Mouse (Mus musculus): Measurements from ENCODE around the gene Atp6v0e.

The Atp6v0e gene

DNA sequence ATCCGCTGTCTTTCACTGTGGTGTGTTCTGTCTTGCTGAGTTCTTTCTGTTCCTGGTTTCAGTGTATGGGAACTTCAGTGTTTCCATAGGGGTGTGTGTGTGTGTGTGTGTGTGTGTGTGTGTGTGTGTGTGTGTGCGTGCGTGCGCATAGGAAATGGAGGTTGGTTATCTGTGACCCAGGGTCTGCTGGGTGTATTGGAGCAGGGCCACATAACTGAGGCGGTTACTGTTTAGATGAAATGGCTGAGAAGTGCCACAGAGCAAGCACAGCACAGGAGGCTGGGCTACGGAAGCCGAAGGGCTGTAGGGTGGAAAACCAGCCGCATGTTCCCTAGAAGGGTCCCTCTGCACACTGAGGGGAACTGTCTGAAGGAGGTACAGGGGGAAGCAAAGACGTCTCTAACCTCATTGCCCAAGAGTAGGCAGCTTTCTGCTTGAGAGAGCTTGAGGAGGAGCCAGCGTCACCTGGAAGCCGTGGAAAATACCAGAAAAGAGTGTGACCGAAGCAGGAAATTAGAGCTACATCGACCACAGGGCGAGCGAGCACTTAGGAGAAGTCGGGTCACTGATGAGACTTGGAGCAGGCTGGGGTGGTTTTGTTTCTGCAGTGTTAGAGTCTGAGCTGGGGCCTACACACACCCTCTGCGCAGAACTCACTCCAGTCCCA, 23.4 kb downstream of the Atp6v0e start:
- DNase-seq (ENCODE audit: low read depth, low spot score), result no peak

DNA sequence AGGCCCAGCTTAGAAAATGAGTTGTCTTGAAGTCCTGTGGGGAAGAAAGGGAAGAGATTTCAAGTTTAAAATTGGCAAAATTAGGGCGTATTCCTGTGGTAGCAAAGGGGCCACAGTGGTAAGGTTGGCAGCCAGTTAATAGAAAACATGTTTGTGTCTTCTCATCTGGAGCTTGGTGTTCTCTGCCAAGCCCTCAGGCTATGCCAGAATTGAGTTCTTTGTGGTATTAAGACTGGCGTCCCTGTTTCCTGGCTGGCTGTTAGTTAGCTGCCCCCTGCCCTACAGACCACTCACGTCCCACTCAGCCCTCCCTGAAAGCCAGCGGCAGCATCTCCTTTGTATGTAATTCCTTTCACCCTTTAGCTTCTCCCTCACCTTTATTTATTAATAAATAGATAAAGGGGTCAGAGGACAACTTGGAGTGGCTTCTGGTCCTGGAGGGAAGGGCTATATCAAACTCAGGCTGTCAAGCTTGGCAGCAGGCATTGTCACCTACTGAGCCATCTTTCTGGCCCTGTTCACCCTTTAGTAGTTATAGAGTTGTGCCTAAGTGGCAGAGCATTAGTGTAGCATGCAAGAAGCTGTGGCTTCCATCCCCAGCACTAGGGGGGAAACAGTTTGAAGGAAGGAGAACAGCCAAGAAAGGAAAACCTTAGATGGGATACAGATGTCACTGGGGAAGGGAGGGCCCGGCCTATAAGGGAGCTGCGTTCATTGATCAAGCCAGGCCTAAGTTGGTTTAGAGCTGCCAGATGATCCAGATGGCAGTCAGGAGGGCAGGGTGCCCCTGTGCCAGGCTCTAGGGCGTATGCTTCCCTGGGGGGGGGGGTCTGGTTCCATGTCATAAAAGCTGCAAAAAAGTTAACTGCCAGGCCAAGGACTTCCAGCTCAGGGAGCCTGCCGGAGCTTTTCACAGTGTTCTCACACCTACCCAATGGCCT, 26.0 kb downstream of the Atp6v0e start:
- no peak for DNase-seq (ENCODE audit: low read depth, low spot score)

GRCm38 (mm10) chr17:26689810-26690209, 26.8 kb downstream of the Atp6v0e start:
- no peak for DNase-seq (ENCODE audit: low read depth, low spot score)

GRCm38 (mm10) chr17:26690236-26690635, 27.2 kb downstream of the Atp6v0e start:
- no peak for DNase-seq (ENCODE audit: low read depth, low spot score)

DNA sequence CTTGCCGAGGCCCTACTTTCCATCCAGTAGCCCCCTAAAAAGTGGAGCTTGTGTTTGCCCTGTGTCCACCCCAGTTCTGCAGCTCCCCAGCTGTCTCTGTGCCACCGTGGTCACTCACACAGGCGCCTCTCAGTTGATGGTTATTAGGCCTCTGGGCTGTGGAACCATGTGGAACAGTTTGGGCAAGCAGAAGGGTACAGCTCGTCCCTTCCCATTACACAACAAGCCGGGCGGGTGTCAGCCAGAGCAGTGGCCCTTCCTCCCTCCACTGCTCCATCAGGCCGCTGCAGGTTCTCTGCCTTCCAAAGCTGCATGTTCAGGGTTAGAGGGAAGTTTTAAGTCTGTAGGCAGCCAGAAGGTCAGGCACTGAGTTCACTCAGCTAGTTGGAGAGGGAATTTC, 28.1 kb downstream of the Atp6v0e start:
- DNase-seq (ENCODE audit: low read depth, low spot score), result no peak

GRCm38 (mm10) chr17:26693424-26693823, 30.4 kb downstream of the Atp6v0e start:
- no peak for DNase-seq (ENCODE audit: low read depth, low spot score)

GRCm38 (mm10) chr17:26694171-26694570, 31.1 kb downstream of the Atp6v0e start:
- no peak for DNase-seq (ENCODE audit: low read depth, low spot score)

- DNase-seq (ENCODE audit: low read depth, low spot score), result no peak
These were observed 32.2 kb downstream of the Atp6v0e start for GRCm38 (mm10) chr17:26695193-26695592.

- no peak for DNase-seq (ENCODE audit: low read depth, low spot score)
These were observed 35.8 kb downstream of the Atp6v0e start for GRCm38 (mm10) chr17:26698846-26699245.

- no peak for DNase-seq (ENCODE audit: low read depth, low spot score)
These were observed 37.0 kb downstream of the Atp6v0e start for GRCm38 (mm10) chr17:26699819-26700616.

DNA sequence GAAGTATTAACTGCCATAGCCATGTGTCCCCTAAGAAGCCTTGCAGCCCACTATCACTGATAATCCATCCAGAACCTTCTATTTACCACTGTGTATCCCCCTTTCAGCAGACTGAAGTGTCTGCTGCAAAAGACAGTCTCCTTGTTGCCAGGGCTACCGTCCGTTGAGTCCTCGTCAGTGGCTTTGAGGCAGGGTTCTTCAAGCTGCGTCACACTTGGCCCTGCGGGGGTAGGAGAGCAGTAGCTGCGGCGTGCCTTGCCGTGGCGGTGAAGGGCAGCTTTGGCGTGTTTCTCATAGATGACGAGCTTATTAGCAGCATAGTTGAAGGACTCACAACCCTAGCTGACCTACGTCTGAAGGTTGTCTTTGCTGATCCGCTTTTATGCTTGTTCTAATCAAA, 38.5 kb downstream of the Atp6v0e start:
- no peak for DNase-seq (ENCODE audit: low read depth, low spot score)

GRCm38 (mm10) chr17:26702621-26703020, 39.6 kb downstream of the Atp6v0e start:
- no peak for DNase-seq (ENCODE audit: low read depth, low spot score)

GRCm38 (mm10) chr17:26703671-26704070, 40.6 kb downstream of the Atp6v0e start:
- DNase-seq (ENCODE audit: low read depth, low spot score), result no peak

DNA sequence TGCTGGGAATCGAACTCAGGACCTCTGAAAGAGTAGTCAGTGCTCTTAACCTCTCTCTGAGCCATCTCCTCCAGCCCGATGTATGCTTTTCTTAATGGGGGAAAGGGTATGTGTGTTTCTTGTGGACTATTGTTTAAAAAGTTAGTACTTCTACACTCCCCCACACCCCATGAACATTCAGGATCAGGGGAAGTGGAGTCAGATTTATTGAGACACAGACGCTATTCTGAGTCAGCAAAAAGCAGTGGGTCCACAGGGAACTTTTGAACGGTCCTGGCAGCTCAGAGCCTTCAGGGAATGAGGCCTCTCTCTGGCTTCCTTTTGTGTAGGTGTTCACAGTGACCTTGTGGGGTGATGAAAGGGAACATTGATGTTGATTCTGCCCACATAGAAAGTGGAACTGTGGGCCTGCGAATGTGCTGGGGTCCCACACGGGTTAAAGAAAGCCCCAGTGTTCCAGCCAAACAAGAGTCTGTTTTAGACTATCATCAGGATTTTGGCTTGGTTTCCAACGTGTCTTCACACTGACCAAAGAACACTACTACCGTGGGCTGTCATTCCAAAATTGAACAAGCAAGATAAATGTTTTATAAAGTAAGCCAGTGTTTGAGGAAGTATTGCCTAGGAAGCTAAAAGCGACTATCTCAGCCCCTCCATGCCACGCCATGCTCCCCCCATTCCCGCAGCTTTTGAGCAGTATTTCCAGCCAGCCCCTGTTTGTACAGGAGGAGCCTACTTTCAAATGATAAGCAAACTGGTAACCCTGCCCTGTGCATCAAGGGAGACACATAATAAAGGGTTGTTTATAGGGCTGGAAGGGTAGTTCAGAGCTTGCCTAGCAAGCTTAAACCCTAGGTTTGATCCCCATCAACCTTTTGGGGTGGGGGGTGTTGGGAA, 42.7 kb downstream of the Atp6v0e start:
- DNase-seq (ENCODE audit: low read depth, low spot score), result no peak

DNA sequence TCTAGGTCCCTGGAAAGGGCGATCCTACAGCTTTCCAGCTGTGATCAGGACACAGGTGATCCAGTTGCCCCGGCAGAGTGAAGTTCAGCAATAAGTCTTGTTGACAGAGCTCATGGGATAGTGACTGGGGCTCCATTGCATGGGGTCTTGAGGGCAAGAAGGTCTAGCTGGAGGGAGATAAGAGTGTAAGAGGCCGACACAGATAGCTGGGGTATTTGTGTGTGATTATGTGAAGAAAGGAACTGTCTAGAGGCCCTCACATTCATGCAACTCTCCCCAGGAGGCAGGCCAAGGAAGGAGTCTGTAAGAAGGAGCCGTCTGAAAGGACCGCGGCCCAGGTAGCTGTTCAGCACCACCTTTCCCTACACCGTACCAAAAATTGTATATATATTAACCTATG, 44.0 kb downstream of the Atp6v0e start:
- DNase-seq (ENCODE audit: low read depth, low spot score), result no peak

- DNase-seq (ENCODE audit: low read depth, low spot score), result no peak
These were observed 45.5 kb downstream of the Atp6v0e start for GRCm38 (mm10) chr17:26708499-26708898.

- no peak for DNase-seq (ENCODE audit: low read depth, low spot score)
These were observed 46.1 kb downstream of the Atp6v0e start for GRCm38 (mm10) chr17:26708993-26709590.

GRCm38 (mm10) chr17:26710049-26710448, 47.0 kb downstream of the Atp6v0e start:
- no peak for DNase-seq (ENCODE audit: low read depth, low spot score)

GRCm38 (mm10) chr17:26715271-26715758, 52.3 kb downstream of the Atp6v0e start, which contains the start of gene Crebrf:
Crebrf (plus strand) TSS chr17:26715650.
- DNase-seq (ENCODE audit: low read depth, low spot score), result peak; percentile 90

Measured in WW6 (cell line).